Mouse (Mus musculus) urinary bladder, postnatal 14 days (tissue): ENCODE measurements around the gene Morn1.

Experiments
- DNase-seq: peaks from one replicate; pipeline ENCODE4 v3.0.0; 2021; ENCODE audit warnings: low spot score

The Morn1 gene

DNA sequence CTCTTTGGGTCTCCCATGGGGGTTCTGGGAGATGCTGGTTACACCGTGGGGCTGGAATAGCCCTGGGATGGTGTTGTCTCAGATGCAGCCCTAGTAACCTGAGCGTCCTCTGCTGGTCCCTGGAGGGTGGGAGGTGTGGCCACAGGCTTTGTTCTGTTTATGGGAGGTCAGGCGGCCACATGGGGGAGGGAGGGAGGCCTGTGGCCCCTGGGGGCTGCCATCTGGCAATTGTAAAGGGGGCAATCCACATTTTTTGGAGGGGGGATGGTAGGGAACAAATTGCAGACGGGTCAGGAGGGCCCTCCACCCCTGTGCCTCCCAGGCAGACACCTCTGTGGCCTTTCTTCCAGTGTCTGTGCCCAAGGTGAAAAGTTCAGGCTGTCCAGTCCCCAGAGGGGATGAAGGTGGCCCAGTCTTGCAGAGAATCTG, 103.3 kb downstream of the Morn1 start:
- no peak for DNase-seq

DNA sequence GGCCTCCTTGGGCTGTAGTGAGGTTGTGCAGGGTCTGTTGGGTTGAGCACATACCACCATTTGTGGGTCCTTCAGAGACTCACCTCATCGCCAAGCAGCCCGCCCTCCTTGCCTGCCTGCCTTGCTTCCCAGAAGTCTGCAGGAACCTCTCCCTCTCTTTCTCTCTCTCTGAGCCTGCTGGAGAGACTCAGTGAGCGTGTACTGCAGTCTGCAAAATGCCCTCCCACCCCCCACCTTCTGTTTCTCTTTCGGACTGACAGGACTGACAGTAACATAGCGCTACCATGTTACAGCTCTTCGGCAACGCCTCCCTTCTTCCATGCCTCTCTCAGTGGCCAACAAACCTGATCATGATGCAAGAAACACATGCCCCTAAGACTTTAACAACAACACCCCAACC, 103.9 kb downstream of the Morn1 start:
- no peak for DNase-seq
